Mouse (Mus musculus) MEL (cell line): Measurements from ENCODE around the gene Nhsl2. TPM values are rescaled to one million over a fixed set of nuclear protein-coding genes. Genes with fewer than 3 reads are reported as not detected.

Experiments used
- DNase-seq: peaks from one replicate; pipeline ENCODE4 v3.0.0; 2011; ENCODE audit warnings: low read depth, low spot score
- H3K27ac ChIP-seq: 2 replicates; pipeline ENCODE4 v1.5.1; 2012; ENCODE audit warnings: low read depth, mild to moderate bottlenecking, control low read depth, low read length, moderate library complexity; ENCODE audit not compliant: control insufficient read depth
- H3K27me3 ChIP-seq, 2 experiments: fragments of 150-350 bp in 1 of 2; sonication (generic) in 1 of 2; 2 replicates each; pipeline ENCODE4 v1.6.1; 2012; ENCODE audit warnings: low read length in 2 of 2, mild to moderate bottlenecking in 2 of 2, improper control_type of control experiment in 1 of 2, moderate library complexity in 1 of 2; ENCODE audit not compliant: insufficient read depth in 2 of 2, control insufficient read depth in 1 of 2
- H3K36me3 ChIP-seq, 2 experiments: 2 replicates each; pipeline ENCODE4 v1.6.1; 2012 to 2014; ENCODE audit warnings: low read length in 2 of 2, improper control_type of control experiment in 1 of 2, inconsistent platforms in 1 of 2, mild to moderate bottlenecking in 1 of 2; ENCODE audit not compliant: insufficient read depth in 2 of 2, control insufficient read depth in 1 of 2
- H3K4me1 ChIP-seq, 2 experiments: fragments of 150-350 bp in 1 of 2; sonication (generic) in 1 of 2; 2 replicates each; pipeline ENCODE4 v1.6.1; 2012; ENCODE audit warnings: low read length in 2 of 2, improper control_type of control experiment in 1 of 2, mild to moderate bottlenecking in 1 of 2; ENCODE audit not compliant: insufficient read depth in 2 of 2, control insufficient read depth in 1 of 2
- H3K4me3 ChIP-seq, 2 experiments: fragments of 150-350 bp in 1 of 2; sonication (generic) in 1 of 2; 2 replicates each; pipeline ENCODE4 v1.5.1; 2012; ENCODE audit warnings: low read depth in 2 of 2, low read length in 2 of 2, mild to moderate bottlenecking in 2 of 2, moderate library complexity in 2 of 2, control low read depth in 1 of 2, improper control_type of control experiment in 1 of 2; ENCODE audit not compliant: control insufficient read depth in 1 of 2, insufficient read depth in 1 of 2
- H3K79me2 ChIP-seq: 2 replicates; pipeline ENCODE4 v1.6.1; 2012; ENCODE audit warnings: mild to moderate bottlenecking, low read length, moderate library complexity; ENCODE audit not compliant: control insufficient read depth, poor library complexity, insufficient read depth
- H3K9ac ChIP-seq: 2 replicates; pipeline ENCODE4 v1.6.1; 2012; ENCODE audit warnings: low read depth, mild to moderate bottlenecking, control low read depth, low read length, moderate library complexity; ENCODE audit not compliant: control insufficient read depth, poor library complexity, severe bottlenecking
- H3K9me3 ChIP-seq: fragments of 150-350 bp; sonication (generic); replicated peaks from 2 replicates; pipeline ENCODE4 v1.6.1; 2012; ENCODE audit warnings: mild to moderate bottlenecking, low read length, improper control_type of control experiment, moderate library complexity; ENCODE audit not compliant: insufficient read depth
- BHLHE40 ChIP-seq: IDR thresholded peaks from 2 replicates; pipeline ENCODE4 v1.6.1; 2012; ENCODE audit warnings: low read depth, mild to moderate bottlenecking, inconsistent platforms, low read length, improper control_type of control experiment, borderline replicate concordance
- CHD1 ChIP-seq: IDR thresholded peaks from 2 replicates; pipeline ENCODE4 v1.6.1; 2012; ENCODE audit warnings: low read depth, mild to moderate bottlenecking, inconsistent platforms, low read length, improper control_type of control experiment
- CHD2 ChIP-seq: IDR thresholded peaks from 2 replicates; pipeline ENCODE4 v1.6.1; 2011; ENCODE audit warnings: low read length, improper control_type of control experiment
- CTCF ChIP-seq, 3 experiments: IDR thresholded peaks in 2 of 3; conservative IDR thresholded peaks in 1 of 3; 2 replicates each; pipeline ENCODE4 v1.5.1; 2011 to 2012; ENCODE audit warnings: low read length in 3 of 3, low read depth in 2 of 3, mild to moderate bottlenecking in 2 of 3, improper control_type of control experiment in 1 of 3, inconsistent platforms in 1 of 3, mixed read lengths in 1 of 3, moderate library complexity in 1 of 3; ENCODE audit not compliant: control insufficient read depth in 1 of 3, insufficient read depth in 1 of 3, poor library complexity in 1 of 3, severe bottlenecking in 1 of 3
- E2F4 ChIP-seq: IDR thresholded peaks from 2 replicates; pipeline ENCODE4 v1.6.1; 2011; ENCODE audit warnings: low read depth, low read length, improper control_type of control experiment, borderline replicate concordance
- MAFK ChIP-seq: IDR thresholded peaks from 2 replicates; pipeline ENCODE4 v1.6.1; 2011; ENCODE audit warnings: low read depth, mild to moderate bottlenecking, low read length, improper control_type of control experiment, borderline replicate concordance
- MEF2A ChIP-seq: IDR thresholded peaks from 2 replicates; pipeline ENCODE4 v1.6.1; 2014; ENCODE audit warnings: low read depth, mild to moderate bottlenecking, inconsistent platforms, low read length, improper control_type of control experiment; ENCODE audit not compliant: poor library complexity, insufficient replicate concordance, severe bottlenecking; ENCODE audit errors: extremely low read depth
- MYB ChIP-seq: IDR thresholded peaks from 2 replicates; pipeline ENCODE4 v1.6.1; 2011; ENCODE audit warnings: mild to moderate bottlenecking, low read depth, low read length, improper control_type of control experiment
- MYC ChIP-seq: IDR thresholded peaks from 2 replicates; pipeline ENCODE4 v1.6.1; 2011; ENCODE audit warnings: low read depth, mild to moderate bottlenecking, low read length, improper control_type of control experiment, moderate library complexity
- NELFE ChIP-seq: IDR thresholded peaks from 2 replicates; pipeline ENCODE4 v1.6.1; 2011; ENCODE audit warnings: low read depth, low read length, improper control_type of control experiment
- NRF1 ChIP-seq: IDR thresholded peaks from 2 replicates; pipeline ENCODE4 v1.6.1; 2014; ENCODE audit warnings: low read depth, mild to moderate bottlenecking, inconsistent platforms, low read length, improper control_type of control experiment, moderate library complexity; ENCODE audit not compliant: poor library complexity, insufficient read depth, severe bottlenecking
- RAD21 ChIP-seq: IDR thresholded peaks from 2 replicates; pipeline ENCODE4 v1.6.1; 2011; ENCODE audit warnings: mild to moderate bottlenecking, low read depth, low read length, improper control_type of control experiment
- RCOR1 ChIP-seq: IDR thresholded peaks from 2 replicates; pipeline ENCODE4 v1.6.1; 2012; ENCODE audit warnings: low read depth, mild to moderate bottlenecking, inconsistent platforms, low read length, improper control_type of control experiment
- SMC3 ChIP-seq: IDR thresholded peaks from 2 replicates; pipeline ENCODE4 v1.6.1; 2011; ENCODE audit warnings: low read depth, low read length, improper control_type of control experiment
- TAL1 ChIP-seq: IDR thresholded peaks from 2 replicates; pipeline ENCODE4 v1.6.1; 2012; ENCODE audit warnings: mild to moderate bottlenecking, inconsistent platforms, low read length, moderate library complexity, mixed read lengths
- TBP ChIP-seq: IDR thresholded peaks from 2 replicates; pipeline ENCODE4 v1.8.0; 2011; ENCODE audit warnings: low read depth, low read length, improper control_type of control experiment
- UBTF ChIP-seq: IDR thresholded peaks from 2 replicates; pipeline ENCODE4 v1.6.1; 2012; ENCODE audit warnings: low read depth, mild to moderate bottlenecking, inconsistent platforms, low read length, improper control_type of control experiment, moderate library complexity, borderline replicate concordance; ENCODE audit not compliant: insufficient read depth
- polyA plus RNA-seq, 2 experiments: library from polyadenylated mRNA; stranded (reverse) in 1 of 2; unstranded in 1 of 2; fragments of >175 nt in 1 of 2; fragments of >200 nt in 1 of 2; gene quantifications; 2 replicates each; pipeline versions ENCODE4 v1.2.1 to v1.2.4; 2012; ENCODE audit warnings: low replicate concordance in 2 of 2, low read depth in 1 of 2; ENCODE audit not compliant: insufficient read length in 2 of 2, insufficient read depth in 1 of 2, missing spikeins in 1 of 2
- total RNA-seq: library from RNA; depleted of rRNA; stranded (reverse); fragments of 300-350 nt; gene quantifications from 2 replicates; pipeline ENCODE4 v1.2.3, GENCODE M21; 2012

Nhsl2 gene
- total and polyA plus RNA-seq, 3 experiments, result 0.01 to 0.23 TPM; not detected in 1

- Histone ChIP-seq H3K36me3 (no peaks in the 10 kb centered on the region), H3K27me3 (no peaks in the 10 kb centered on the region; a peak in 1 of 4 replicates), H3K9ac (no peak overlapping the region), H3K4me3 (no peak overlapping the region), H3K4me1 (no peaks in the 10 kb centered on the region), H3K79me2 (no peaks in the 10 kb centered on the region), H3K9me3 (no peaks in the 10 kb centered on the region), H3K27ac (no peak overlapping the region)
- TF ChIP-seq UBTF, result no peak
- no peak for TF ChIP-seq SMC3
- no peak for TF ChIP-seq BHLHE40
- TF ChIP-seq RAD21, result no peak
- TF ChIP-seq TAL1, result no peak
- TF ChIP-seq TBP, result no peak
- TF ChIP-seq MEF2A, result no peak
- TF ChIP-seq NELFE, result no peak
- no peak for DNase-seq
These were observed 204.2 kb downstream of the Nhsl2 start for GRCm38 (mm10) chrX:102053371-102053770.

- Histone ChIP-seq H3K36me3 (no peaks in the 10 kb centered on the region), H3K9me3 (no peaks in the 10 kb centered on the region), H3K79me2 (no peaks in the 10 kb centered on the region), H3K4me3 (no peak overlapping the region)
- no peak for DNase-seq
- no peak for TF ChIP-seq CTCF (IDR thresholded peaks at IDR 0.05 in 2 of 3, conservative IDR thresholded peaks at IDR 0.05 in 1 of 3; ENCODE audit: control insufficient read depth in 1 of 3, insufficient read depth in 1 of 3, low read depth in 2 of 3, low read length in 3 of 3, poor library complexity in 1 of 3, severe bottlenecking in 1 of 3)
- no peak for TF ChIP-seq MYB
- TF ChIP-seq NELFE, result no peak
- no peak for TF ChIP-seq RCOR1
- TF ChIP-seq NRF1, result no peak
- no peak for TF ChIP-seq RAD21
- no peak for TF ChIP-seq E2F4
- no peak for TF ChIP-seq CHD1
- no peak for TF ChIP-seq CHD2
- TF ChIP-seq MYC, result no peak
- no peak for TF ChIP-seq UBTF
- no peak for TF ChIP-seq MAFK
- TF ChIP-seq, all 39 proteins: peak for 0
- H3K27me3 ChIP-seq, result no peaks in the 10 kb centered on the region; a peak in 1 of 4 replicates
- no peak overlapping the region for H3K27ac ChIP-seq
- H3K9ac ChIP-seq, result no peak overlapping the region
- no peaks in the 10 kb centered on the region for H3K4me1 ChIP-seq
These were observed 204.8 kb downstream of the Nhsl2 start for GRCm38 (mm10) chrX:102054009-102054408.
